Mouse (Mus musculus): ENCODE measurements around the gene Bmp8b. TPM values are rescaled to one million over a fixed set of nuclear protein-coding genes. Genes with fewer than 3 reads are reported as not detected.
"Not testable (repeated sequence)": the region's sequence is repeated elsewhere in the genome, so short reads cannot be mapped to it uniquely, and the experiment has no call there.

Bmp8b gene
- polyA plus RNA-seq, 1 experiment from 2014 or later: 0.39 TPM

DNA sequence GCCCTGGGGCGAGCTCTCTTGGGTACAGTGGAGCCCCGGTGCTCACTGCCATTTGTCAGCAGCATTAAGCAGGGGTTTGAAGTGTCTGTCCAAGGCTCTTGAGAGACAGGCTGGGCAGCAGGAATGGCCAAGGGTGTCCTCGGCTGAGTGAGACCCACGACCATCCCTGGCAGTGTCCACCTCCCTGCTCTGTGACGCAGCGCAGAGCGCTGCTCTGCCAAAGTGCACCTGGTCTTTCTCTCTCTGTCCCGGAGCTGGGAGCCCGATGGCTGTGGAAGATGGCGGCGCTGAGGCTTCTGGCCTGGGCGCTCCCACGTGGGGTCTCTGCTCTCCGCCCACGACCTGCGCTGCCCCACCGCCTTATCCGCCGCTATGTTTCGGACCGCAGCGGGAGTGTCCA is 11.0 kb downstream of the Bmp8b start, which contains the start of gene Oxct2b:
Oxct2b (plus strand) TSS at position 256 of the 400 bp plus-strand sequence.
- peak within 1 kb of the TSS; percentile 53 for H3K4me3 ChIP-seq
- DNase-seq (ENCODE audit: low spot score): peak; percentile 55
- H3K4me1 ChIP-seq: peaks cover 5% of the 10 kb centered on the region
- WGBS: 13% methylated on average over 22 of the region's 22 CpGs
- no peaks in the 10 kb centered on the region for H3K9me3 ChIP-seq
- peaks cover 36% of the 10 kb centered on the region for H3K27me3 ChIP-seq (replicated peaks; ENCODE audit: low read depth, poor library complexity, severe bottlenecking)
- H3K36me3 ChIP-seq (replicated peaks): no peaks in the 10 kb centered on the region
- peak within 1 kb of the TSS; percentile 30; the same call in 1 of the 2 replicates for H3K27ac ChIP-seq (replicated peaks)

DNA sequence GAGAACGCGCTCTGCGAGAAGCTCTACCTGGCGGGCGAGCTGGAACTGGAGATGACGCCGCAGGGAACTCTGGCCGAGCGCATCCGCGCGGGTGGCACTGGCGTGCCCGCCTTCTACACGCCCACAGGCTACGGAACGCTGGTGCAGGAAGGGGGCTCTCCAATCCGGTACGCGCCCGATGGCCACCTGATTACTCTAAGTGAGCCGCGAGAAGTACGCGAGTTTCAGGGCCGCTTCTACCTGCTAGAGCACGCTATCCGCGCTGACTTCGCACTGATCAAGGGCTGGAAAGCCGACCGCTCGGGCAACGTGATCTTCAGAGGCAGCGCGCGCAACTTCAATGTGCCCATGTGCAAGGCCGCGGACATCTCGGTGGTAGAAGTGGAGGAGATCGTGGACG is 11.7 kb downstream of the Bmp8b start:
- peak overlapping the region; percentile 53 for H3K4me3 ChIP-seq
- not testable (repeated sequence) for H3K36me3 ChIP-seq (replicated peaks); H3K27ac ChIP-seq (replicated peaks); H3K4me1 ChIP-seq; H3K9me3 ChIP-seq
- DNase-seq (ENCODE audit: low spot score): peak; percentile 46
- 21% methylated on average over 30 of the region's 42 CpGs for WGBS
- peaks cover 36% of the 10 kb centered on the region for H3K27me3 ChIP-seq (replicated peaks; ENCODE audit: low read depth, poor library complexity, severe bottlenecking)

DNA sequence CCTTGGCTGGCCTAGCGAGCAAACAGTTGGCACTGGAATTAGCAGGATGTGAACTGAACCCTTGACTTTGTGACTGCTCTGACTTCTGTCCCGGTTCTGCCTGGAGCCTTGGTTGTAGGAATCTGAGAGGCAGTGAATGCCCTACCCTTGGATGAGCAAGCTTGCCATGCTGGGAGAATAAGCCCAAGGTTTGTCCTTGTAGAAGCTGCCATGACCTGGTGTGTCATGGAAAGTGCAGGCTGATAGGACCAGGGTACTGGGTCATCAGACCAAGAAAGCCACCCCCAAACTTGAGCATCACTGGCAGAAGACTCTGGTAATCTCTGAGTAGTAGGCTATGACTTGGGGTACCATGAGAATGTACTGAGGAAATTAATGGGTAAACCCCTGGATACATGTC is 16.3 kb downstream of the Bmp8b start:
- no peak overlapping the region for H3K4me3 ChIP-seq
- WGBS: 83% methylated on average over 2 of the region's 2 CpGs
- H3K4me1 ChIP-seq: no peaks in the 10 kb centered on the region
- H3K27me3 ChIP-seq (replicated peaks; ENCODE audit: low read depth, poor library complexity, severe bottlenecking): peaks cover 18% of the 10 kb centered on the region
- H3K27ac ChIP-seq (replicated peaks): no peak overlapping the region
- H3K36me3 ChIP-seq (replicated peaks): peaks cover 26% of the 10 kb centered on the region
- no peaks in the 10 kb centered on the region for H3K9me3 ChIP-seq
- no peak for DNase-seq (ENCODE audit: low spot score)

DNA sequence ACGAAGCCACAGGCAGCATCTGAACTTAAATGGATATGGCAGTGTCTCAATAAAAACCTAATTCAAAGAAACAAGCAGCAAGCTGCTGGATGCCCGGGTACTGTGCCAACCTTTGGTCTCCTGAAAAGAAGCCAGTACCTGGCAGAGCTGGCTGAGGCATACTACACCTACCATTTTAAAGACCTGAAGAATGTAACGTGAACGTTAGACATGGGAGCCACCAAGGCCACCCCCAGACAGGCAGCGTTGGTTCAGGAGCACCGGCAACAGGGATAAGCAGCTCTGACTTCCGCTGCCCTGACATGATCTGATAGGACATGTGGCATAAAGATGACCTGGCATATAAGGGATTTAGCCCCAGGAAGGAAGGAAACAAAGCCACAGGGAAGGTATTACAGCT is 21.7 kb downstream of the Bmp8b start:
- H3K4me1 ChIP-seq: no peaks in the 10 kb centered on the region
- DNase-seq (ENCODE audit: low spot score): no peak
- no peaks in the 10 kb centered on the region for H3K9me3 ChIP-seq
- no peaks in the 10 kb centered on the region for H3K27me3 ChIP-seq (replicated peaks; ENCODE audit: low read depth, poor library complexity, severe bottlenecking)
- no peak overlapping the region for H3K27ac ChIP-seq (replicated peaks)
- peaks cover 79% of the 10 kb centered on the region for H3K36me3 ChIP-seq (replicated peaks)
- no peak overlapping the region for H3K4me3 ChIP-seq
- 95% methylated on average over 7 of the region's 7 CpGs for WGBS

DNA sequence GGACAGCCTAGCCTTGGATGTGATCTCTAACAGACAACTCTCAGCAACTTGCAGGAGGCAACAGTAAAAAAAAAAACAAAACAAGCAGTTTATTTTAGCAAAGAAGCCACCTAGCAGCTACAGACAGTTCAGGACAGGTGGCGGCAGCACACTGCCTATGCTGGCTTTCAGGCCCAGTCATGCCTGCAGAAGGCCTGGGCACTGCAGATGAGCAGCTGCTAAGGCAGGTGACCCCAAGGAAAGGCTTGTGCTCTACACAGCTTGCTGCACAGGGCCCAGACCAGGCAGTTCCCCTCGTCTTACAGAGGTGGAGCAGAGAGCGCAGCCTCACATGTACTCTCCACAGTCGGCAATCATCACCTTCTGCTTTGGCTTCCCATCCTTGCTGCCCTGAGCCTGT is 22.1 kb downstream of the Bmp8b start:
- no peaks in the 10 kb centered on the region for H3K9me3 ChIP-seq
- no peak overlapping the region for H3K4me3 ChIP-seq
- peaks cover 83% of the 10 kb centered on the region for H3K36me3 ChIP-seq (replicated peaks)
- H3K4me1 ChIP-seq: no peaks in the 10 kb centered on the region
- H3K27ac ChIP-seq (replicated peaks): no peak overlapping the region
- 87% methylated on average over 4 of the region's 4 CpGs for WGBS
- no peaks in the 10 kb centered on the region for H3K27me3 ChIP-seq (replicated peaks; ENCODE audit: low read depth, poor library complexity, severe bottlenecking)
- DNase-seq (ENCODE audit: low spot score): no peak

DNA sequence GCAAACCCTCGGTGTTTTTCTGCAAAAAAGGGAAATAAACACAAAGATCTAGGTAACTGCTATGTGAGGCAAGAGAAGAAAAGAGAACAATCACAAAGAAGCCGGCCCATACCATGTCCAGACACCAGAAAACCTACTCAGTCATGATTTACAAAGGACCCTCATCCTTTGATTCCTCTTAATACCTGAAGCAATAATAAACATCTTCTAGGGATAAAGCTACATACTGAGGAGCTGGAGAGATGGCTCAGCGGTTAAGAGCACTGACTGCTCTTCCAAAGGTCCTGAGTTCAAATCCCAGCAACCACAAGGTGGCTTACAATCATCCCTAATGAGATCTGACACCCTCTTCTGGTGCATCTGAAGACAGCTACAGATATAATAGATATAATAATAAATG is 32.6 kb downstream of the Bmp8b start:
- Histone ChIP-seq H3K4me1 (peaks cover 13% of the 10 kb centered on the region), H3K36me3 (replicated peaks) (peaks cover 46% of the 10 kb centered on the region), H3K27me3 (replicated peaks; ENCODE audit: low read depth, poor library complexity, severe bottlenecking) (0 out of 2 replicates have a peak, but pooled peaks cover 6% of the 10 kb centered on the region), H3K4me3 (no peak overlapping the region), H3K27ac (replicated peaks) (no peak overlapping the region), H3K9me3 (no peaks in the 10 kb centered on the region)
- no peak for DNase-seq (ENCODE audit: low spot score)
- 90% methylated on average over 3 of the region's 3 CpGs for WGBS

DNA sequence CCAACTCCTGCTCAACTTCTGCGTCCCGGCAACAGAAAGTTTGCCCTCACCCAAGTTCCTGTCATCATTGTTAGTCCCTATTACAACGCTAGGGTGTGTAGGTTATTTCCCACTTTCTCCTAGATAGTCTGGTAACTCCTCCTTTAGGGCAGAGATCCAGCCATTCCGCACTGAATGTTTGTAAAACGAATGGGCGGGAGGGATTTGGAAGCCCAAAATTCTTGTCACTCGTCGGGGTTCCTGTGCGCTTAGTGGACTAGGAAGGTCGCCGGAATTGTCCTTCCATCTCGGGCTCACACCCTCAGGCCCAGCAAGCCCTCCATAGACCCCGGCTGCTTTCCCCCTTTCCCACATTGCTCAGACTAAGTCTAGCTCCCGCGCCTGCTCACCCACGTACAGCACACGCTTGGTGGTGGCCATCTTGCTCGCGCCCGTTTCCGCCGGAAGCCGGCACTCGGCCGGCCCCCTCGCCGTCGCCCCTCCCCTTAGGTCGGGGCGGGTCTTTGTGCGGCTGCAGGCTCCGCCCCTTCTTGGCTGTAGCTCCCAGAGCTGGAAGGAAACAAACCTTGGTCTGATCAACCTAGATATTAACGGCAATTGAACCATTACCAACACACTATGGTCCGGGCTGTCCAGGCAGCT is 34.7 kb downstream of the Bmp8b start, which contains the start of gene Ppie:
Ppie (minus strand) TSS at position 439 of the 642 bp plus-strand sequence.
- under 1% methylated on average over 34 of the region's 34 CpGs for WGBS
- H3K27ac ChIP-seq (replicated peaks): peak within 1 kb of the TSS; percentile 88
- H3K36me3 ChIP-seq (replicated peaks): peaks cover 25% of the 10 kb centered on the region
- no peaks in the 10 kb centered on the region for H3K9me3 ChIP-seq
- 0 out of 2 replicates have a peak, but pooled peaks cover 6% of the 10 kb centered on the region for H3K27me3 ChIP-seq (replicated peaks; ENCODE audit: low read depth, poor library complexity, severe bottlenecking)
- peak within 1 kb of the TSS; percentile 80 for H3K4me3 ChIP-seq
- peak; percentile 95 for DNase-seq (ENCODE audit: low spot score)
- H3K4me1 ChIP-seq: peaks cover 13% of the 10 kb centered on the region

DNA sequence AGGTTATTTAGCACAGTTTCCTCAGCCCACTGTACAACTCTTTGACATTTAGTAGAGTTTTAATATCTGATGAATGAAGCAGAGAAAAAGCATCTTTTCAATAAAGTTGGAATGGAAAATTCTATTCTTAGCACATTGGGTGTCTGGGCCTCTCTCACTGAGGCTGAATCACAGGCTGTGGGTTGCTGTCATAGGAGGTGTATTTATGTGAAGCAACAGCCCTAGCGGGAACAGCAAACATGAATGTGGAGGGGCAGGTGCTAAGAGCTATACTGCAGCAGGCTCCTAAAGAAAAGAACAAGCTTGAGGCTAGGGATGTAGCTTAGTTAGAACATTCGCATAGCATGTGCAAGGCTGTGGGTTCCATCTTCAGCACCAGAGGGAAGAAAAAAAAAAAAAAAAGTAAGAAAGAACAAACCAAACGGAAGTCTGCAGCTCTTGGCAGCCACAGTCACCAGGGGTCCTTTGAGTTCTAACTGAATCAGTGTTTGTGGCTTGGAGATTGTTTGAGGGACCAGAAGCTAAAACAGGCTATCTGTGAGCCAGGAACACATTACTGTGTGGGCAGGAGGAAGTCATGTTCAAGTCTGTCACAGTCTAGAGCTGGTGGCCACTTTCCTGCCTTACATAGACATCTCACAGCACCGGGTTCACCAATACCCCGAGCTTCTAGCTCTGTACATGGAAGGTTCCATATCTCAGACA is 42.6 kb downstream of the Bmp8b start:
- DNase-seq (ENCODE audit: low spot score): no peak
- H3K9me3 ChIP-seq: no peaks in the 10 kb centered on the region
- WGBS: 75% methylated on average over 5 of the region's 5 CpGs

DNA sequence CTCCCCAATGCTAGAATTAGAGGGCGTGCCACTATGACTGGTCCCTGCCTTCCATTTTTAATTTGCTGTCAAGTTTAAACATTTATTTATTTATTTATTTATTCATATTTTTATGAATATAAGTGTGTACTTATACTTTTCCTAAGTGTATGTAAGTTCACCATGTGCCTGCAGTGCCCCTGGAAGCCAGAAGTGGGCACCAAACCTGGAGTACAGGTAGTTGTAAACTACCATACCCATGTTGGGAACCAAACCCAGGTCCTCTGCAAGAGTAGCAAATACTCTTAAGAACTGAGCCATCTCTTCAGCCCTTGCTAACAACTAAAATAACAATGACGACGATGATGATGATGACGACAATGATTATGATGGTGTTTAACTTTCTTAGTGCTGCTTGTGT is 47.0 kb downstream of the Bmp8b start:
- Histone ChIP-seq H3K4me1 (no peaks in the 10 kb centered on the region; the same call in 1 of the 2 replicates), H3K27ac (replicated peaks) (no peak overlapping the region), H3K9me3 (no peaks in the 10 kb centered on the region), H3K4me3 (no peak overlapping the region), H3K36me3 (replicated peaks) (no peaks in the 10 kb centered on the region), H3K27me3 (replicated peaks; ENCODE audit: low read depth, poor library complexity, severe bottlenecking) (0 out of 2 replicates have a peak, but pooled peaks cover 3% of the 10 kb centered on the region)
- DNase-seq (ENCODE audit: low spot score): no peak
- 74% methylated on average over 4 of the region's 4 CpGs for WGBS

More for the DNA sequence above, 42.6 kb downstream of the Bmp8b start:
- Histone ChIP-seq H3K27ac (replicated peaks) (no peak overlapping the region), H3K27me3 (replicated peaks; ENCODE audit: low read depth, poor library complexity, severe bottlenecking) (peaks cover 7% of the 10 kb centered on the region), H3K4me3 (no peak overlapping the region), H3K4me1 (no peaks in the 10 kb centered on the region; the same call in 1 of the 2 replicates), H3K36me3 (replicated peaks) (no peaks in the 10 kb centered on the region)

DNA sequence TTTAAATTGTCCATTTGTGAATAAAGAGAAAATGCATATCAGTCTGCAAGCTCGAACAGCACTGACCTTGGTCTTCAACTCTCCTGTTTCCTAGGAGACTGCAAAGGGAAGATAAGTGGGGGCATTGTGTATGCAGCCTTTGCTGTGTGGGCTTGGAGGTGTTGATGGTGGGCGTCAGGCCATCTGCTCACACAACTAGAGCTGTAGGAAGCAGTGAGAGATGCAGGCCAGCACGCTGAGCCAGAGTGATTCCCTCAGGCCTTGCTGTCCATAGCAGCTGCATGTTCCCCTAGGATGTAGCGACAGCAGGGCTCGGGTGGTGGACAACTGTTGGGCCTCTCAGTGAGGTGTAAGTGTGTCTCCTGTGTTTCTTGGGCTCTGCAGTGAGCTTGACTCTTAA is 48.0 kb downstream of the Bmp8b start:
- Histone ChIP-seq H3K27ac (replicated peaks) (no peak overlapping the region), H3K27me3 (replicated peaks; ENCODE audit: low read depth, poor library complexity, severe bottlenecking) (0 out of 2 replicates have a peak, but pooled peaks cover 3% of the 10 kb centered on the region), H3K9me3 (no peaks in the 10 kb centered on the region), H3K36me3 (replicated peaks) (no peaks in the 10 kb centered on the region), H3K4me1 (no peaks in the 10 kb centered on the region; the same call in 1 of the 2 replicates), H3K4me3 (no peak overlapping the region)
- WGBS: 67% methylated on average over 5 of the region's 5 CpGs
- DNase-seq (ENCODE audit: low spot score): no peak

DNA sequence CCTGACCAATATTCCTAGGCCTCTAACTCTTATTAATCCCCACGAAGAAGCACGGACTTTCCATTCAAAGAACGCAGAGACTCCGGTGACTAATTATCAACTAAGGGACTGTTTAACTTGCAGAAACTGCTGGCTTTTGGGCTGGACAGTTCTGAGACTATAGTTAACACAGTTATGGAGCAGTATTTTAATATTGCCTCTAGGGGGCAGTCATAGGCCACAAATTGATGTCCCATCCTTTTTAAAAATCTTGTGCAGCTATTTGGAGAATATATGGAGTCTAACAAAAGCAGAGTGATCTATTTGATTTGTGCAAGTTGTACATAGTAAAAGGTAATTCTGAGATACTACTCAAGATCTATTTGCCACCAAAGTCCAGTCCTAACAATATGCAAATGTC is 50.0 kb downstream of the Bmp8b start:
- Histone ChIP-seq H3K9me3 (no peaks in the 10 kb centered on the region), H3K4me1 (no peaks in the 10 kb centered on the region; the same call in 1 of the 2 replicates), H3K27me3 (replicated peaks; ENCODE audit: low read depth, poor library complexity, severe bottlenecking) (0 out of 2 replicates have a peak, but pooled peaks cover 3% of the 10 kb centered on the region), H3K36me3 (replicated peaks) (no peaks in the 10 kb centered on the region), H3K4me3 (no peak overlapping the region), H3K27ac (replicated peaks) (no peak overlapping the region)
- no peak for DNase-seq (ENCODE audit: low spot score)
- WGBS: 36% methylated on average over 4 of the region's 4 CpGs

DNA sequence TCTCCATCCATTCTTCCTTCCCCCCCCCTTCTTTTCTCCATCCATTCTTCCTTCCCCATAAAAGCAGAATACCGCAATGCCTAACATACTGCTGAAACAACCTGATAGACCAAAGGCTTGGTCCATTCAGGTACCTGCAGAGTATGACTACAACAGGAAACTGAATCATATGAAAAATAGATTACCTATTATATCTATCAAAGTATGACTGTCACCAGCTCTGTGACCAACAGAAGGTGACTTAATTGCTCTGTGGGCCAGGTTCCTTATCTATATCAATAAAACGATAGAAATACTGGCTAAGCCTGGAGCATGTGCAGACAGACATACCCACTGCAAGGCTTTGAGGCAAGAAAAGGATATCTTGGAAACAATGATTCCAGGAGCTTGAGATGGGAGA is 50.5 kb downstream of the Bmp8b start:
- no peak overlapping the region for H3K27ac ChIP-seq (replicated peaks)
- H3K4me3 ChIP-seq: no peak overlapping the region
- 0 out of 2 replicates have a peak, but pooled peaks cover 3% of the 10 kb centered on the region for H3K27me3 ChIP-seq (replicated peaks; ENCODE audit: low read depth, poor library complexity, severe bottlenecking)
- H3K9me3 ChIP-seq: no peaks in the 10 kb centered on the region
- no peak for DNase-seq (ENCODE audit: low spot score)
- 72% methylated on average over 2 of the region's 2 CpGs for WGBS
- no peaks in the 10 kb centered on the region for H3K36me3 ChIP-seq (replicated peaks)
- H3K4me1 ChIP-seq: no peaks in the 10 kb centered on the region

DNA sequence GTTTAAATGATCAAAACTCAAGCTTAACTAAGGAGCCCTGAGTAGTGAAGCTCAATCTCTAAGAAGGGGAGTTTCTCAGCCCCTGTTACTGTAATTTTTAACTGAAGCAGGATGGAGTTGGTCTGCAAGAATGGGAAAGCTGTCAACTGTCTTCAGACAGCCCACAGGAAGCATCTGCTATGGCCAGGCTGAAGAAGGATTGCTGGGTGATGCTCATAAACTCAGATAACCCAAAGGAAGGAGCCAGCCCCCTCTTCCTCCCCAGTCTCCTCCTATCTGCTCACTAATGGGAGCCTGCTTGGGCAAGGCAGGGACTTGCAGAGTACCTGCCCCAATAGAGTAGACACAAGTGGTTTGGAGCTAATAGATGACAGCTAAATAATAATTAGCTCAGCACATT is 50.9 kb downstream of the Bmp8b start:
- Histone ChIP-seq H3K27me3 (replicated peaks; ENCODE audit: low read depth, poor library complexity, severe bottlenecking) (0 out of 2 replicates have a peak, but pooled peaks cover 3% of the 10 kb centered on the region), H3K4me3 (no peak overlapping the region), H3K36me3 (replicated peaks) (no peaks in the 10 kb centered on the region), H3K27ac (replicated peaks) (no peak overlapping the region), H3K9me3 (no peaks in the 10 kb centered on the region), H3K4me1 (no peaks in the 10 kb centered on the region)
- no peak for DNase-seq (ENCODE audit: low spot score)

Data from embryonic facial prominence, embryonic 10.5 days (tissue).